Mouse (Mus musculus): Measurements from ENCODE around the gene Nav3. TPM values are rescaled to one million over a fixed set of nuclear protein-coding genes. Genes with fewer than 3 reads are reported as not detected.
A peak's percentile ranks its signal among the peaks of the same experiment; 100 is the strongest.

Gene Nav3
- polyA plus RNA-seq, 1 experiment from 2014 or later, result 27.5 TPM

GRCm38 (mm10) chr10:109684109-109685056 lies 771.6 kb downstream of the Nav3 start:
- H3K27ac ChIP-seq (replicated peaks), result peak overlapping the region; percentile 93
- peak; percentile 97 for ATAC-seq (ENCODE audit: low read depth)
- H3K4me2 ChIP-seq, result peak overlapping the region; percentile 58
- 17% methylated on average over 27 of the region's 27 CpGs for WGBS
- no peaks in the 10 kb centered on the region for H3K27me3 ChIP-seq
- H3K36me3 ChIP-seq, result peaks cover 10% of the 10 kb centered on the region; the same call in 1 of the 2 replicates
- no peaks in the 10 kb centered on the region for H3K9me3 ChIP-seq
- H3K4me1 ChIP-seq (replicated peaks), result peaks cover 18% of the 10 kb centered on the region
- peak overlapping the region; percentile 64 for H3K9ac ChIP-seq
- peak overlapping the region; percentile 28 for H3K4me3 ChIP-seq

GRCm38 (mm10) chr10:109672896-109673295 lies 783.1 kb downstream of the Nav3 start:
- 86% methylated on average over 2 of the region's 2 CpGs for WGBS

GRCm38 (mm10) chr10:109667453-109667852 lies 788.6 kb downstream of the Nav3 start:
- no peak overlapping the region for H3K9ac ChIP-seq
- peak overlapping the region; percentile 20; the same call in 1 of the 2 replicates for H3K27ac ChIP-seq (replicated peaks)
- no peaks in the 10 kb centered on the region for H3K27me3 ChIP-seq
- no peak for ATAC-seq (ENCODE audit: low read depth)
- H3K4me2 ChIP-seq, result no peak overlapping the region
- H3K4me1 ChIP-seq (replicated peaks), result 0 out of 2 replicates have a peak, but pooled peaks cover 10% of the 10 kb centered on the region
- no peak overlapping the region for H3K4me3 ChIP-seq
- H3K36me3 ChIP-seq, result no peaks in the 10 kb centered on the region
- WGBS, result 65% methylated on average over 4 of the region's 4 CpGs
- no peaks in the 10 kb centered on the region for H3K9me3 ChIP-seq

More at GRCm38 (mm10) chr10:109672896-109673295, 783.1 kb downstream of the Nav3 start:
- no peaks in the 10 kb centered on the region for H3K36me3 ChIP-seq
- H3K4me3 ChIP-seq, result no peak overlapping the region
- H3K27me3 ChIP-seq, result no peaks in the 10 kb centered on the region
- no peaks in the 10 kb centered on the region for H3K4me1 ChIP-seq (replicated peaks)
- H3K9me3 ChIP-seq, result no peaks in the 10 kb centered on the region
- no peak overlapping the region for H3K9ac ChIP-seq
- no peak overlapping the region for H3K4me2 ChIP-seq
- H3K27ac ChIP-seq (replicated peaks), result no peak overlapping the region
- no peak for ATAC-seq (ENCODE audit: low read depth)

GRCm38 (mm10) chr10:109664629-109665317 lies 791.2 kb downstream of the Nav3 start:
- Histone ChIP-seq H3K27me3 (no peaks in the 10 kb centered on the region), H3K27ac (replicated peaks) (no peak overlapping the region), H3K36me3 (no peaks in the 10 kb centered on the region), H3K4me1 (replicated peaks) (0 out of 2 replicates have a peak, but pooled peaks cover 10% of the 10 kb centered on the region), H3K4me3 (peak overlapping the region; percentile 9; the same call in 1 of the 2 replicates), H3K4me2 (peak overlapping the region; percentile 40), H3K9me3 (no peaks in the 10 kb centered on the region), H3K9ac (no peak overlapping the region)
- ATAC-seq (ENCODE audit: low read depth), result peak; percentile 37; the same call in 1 of the 2 replicates
- 29% methylated on average over 14 of the region's 14 CpGs for WGBS

- Histone ChIP-seq H3K36me3 (no peaks in the 10 kb centered on the region), H3K27me3 (no peaks in the 10 kb centered on the region), H3K27ac (replicated peaks) (no peak overlapping the region), H3K9ac (no peak overlapping the region), H3K4me2 (no peak overlapping the region), H3K4me3 (no peak overlapping the region), H3K4me1 (replicated peaks) (0 out of 2 replicates have a peak, but pooled peaks cover 6% of the 10 kb centered on the region), H3K9me3 (no peaks in the 10 kb centered on the region)
- WGBS, result 79% methylated on average over 7 of the region's 7 CpGs
- no peak for ATAC-seq (ENCODE audit: low read depth)
These were observed 804.5 kb downstream of the Nav3 start for GRCm38 (mm10) chr10:109651516-109651915.

- no peak for ATAC-seq (ENCODE audit: low read depth)
- H3K9ac ChIP-seq, result no peak overlapping the region
- H3K4me1 ChIP-seq (replicated peaks), result no peaks in the 10 kb centered on the region; the same call in 1 of the 2 replicates
- H3K36me3 ChIP-seq, result no peaks in the 10 kb centered on the region
- 92% methylated on average over 3 of the region's 3 CpGs for WGBS
- no peak overlapping the region for H3K4me2 ChIP-seq
- H3K4me3 ChIP-seq, result no peak overlapping the region
- H3K9me3 ChIP-seq, result no peaks in the 10 kb centered on the region
- no peaks in the 10 kb centered on the region for H3K27me3 ChIP-seq
- H3K27ac ChIP-seq (replicated peaks), result no peak overlapping the region
These were observed 812.4 kb downstream of the Nav3 start for GRCm38 (mm10) chr10:109643598-109643997.

- 56% methylated on average over 7 of the region's 7 CpGs for WGBS
- Histone ChIP-seq H3K4me3 (no peak overlapping the region), H3K27me3 (no peaks in the 10 kb centered on the region), H3K36me3 (no peaks in the 10 kb centered on the region), H3K4me1 (replicated peaks) (peaks cover 6% of the 10 kb centered on the region; the same call in 1 of the 2 replicates), H3K9ac (no peak overlapping the region), H3K27ac (replicated peaks) (no peak overlapping the region), H3K9me3 (no peaks in the 10 kb centered on the region), H3K4me2 (no peak overlapping the region)
- no peak for ATAC-seq (ENCODE audit: low read depth)
These were observed 814.2 kb downstream of the Nav3 start for GRCm38 (mm10) chr10:109641806-109642205.

- peaks cover 6% of the 10 kb centered on the region; the same call in 1 of the 2 replicates for H3K4me1 ChIP-seq (replicated peaks)
- H3K36me3 ChIP-seq, result no peaks in the 10 kb centered on the region
- 60% methylated on average over 16 of the region's 16 CpGs for WGBS
- H3K27ac ChIP-seq (replicated peaks), result no peak overlapping the region
- no peak overlapping the region for H3K9ac ChIP-seq
- no peak for ATAC-seq (ENCODE audit: low read depth)
- peak overlapping the region; percentile 26 for H3K4me2 ChIP-seq
- H3K4me3 ChIP-seq, result no peak overlapping the region
- no peaks in the 10 kb centered on the region for H3K9me3 ChIP-seq
- no peaks in the 10 kb centered on the region for H3K27me3 ChIP-seq
These were observed 818.3 kb downstream of the Nav3 start for GRCm38 (mm10) chr10:109637702-109638101.
